Mouse (Mus musculus): ENCODE data around the gene Zfand2a. TPM values are rescaled to one million over a fixed set of nuclear protein-coding genes. Genes with fewer than 3 reads are reported as not detected.

The Zfand2a gene
- polyA plus RNA-seq, 1 experiment, result 11.9 TPM

- 60% methylated on average over 8 of the region's 8 CpGs for WGBS
Observed at GRCm38 (mm10) chr5:139434940-139435339, 49.4 kb downstream of the Zfand2a start.

GRCm38 (mm10) chr5:139433842-139434568 is 50.3 kb downstream of the Zfand2a start:
- WGBS, result 86% methylated on average over 9 of the region's 9 CpGs

More at GRCm38 (mm10) chr5:139434940-139435339, 49.4 kb downstream of the Zfand2a start:
- DNase-seq (ENCODE audit: low read depth, low spot score), result no peak

GRCm38 (mm10) chr5:139432747-139433508 is 51.4 kb downstream of the Zfand2a start:
- DNase-seq (ENCODE audit: low read depth, low spot score), result no peak
- 80% methylated on average over 7 of the region's 7 CpGs for WGBS

More at GRCm38 (mm10) chr5:139433842-139434568, 50.3 kb downstream of the Zfand2a start:
- no peak for DNase-seq (ENCODE audit: low read depth, low spot score)

- WGBS, result 89% methylated on average over 6 of the region's 6 CpGs
- DNase-seq (ENCODE audit: low read depth, low spot score), result no peak
Observed at GRCm38 (mm10) chr5:139432333-139432732, 52.0 kb downstream of the Zfand2a start.

GRCm38 (mm10) chr5:139429818-139430341 is 54.5 kb downstream of the Zfand2a start:
- 17% methylated on average over 12 of the region's 12 CpGs for WGBS
- DNase-seq (ENCODE audit: low read depth, low spot score), result no peak

GRCm38 (mm10) chr5:139427989-139428388 is 56.4 kb downstream of the Zfand2a start:
- DNase-seq (ENCODE audit: low read depth, low spot score), result no peak
- WGBS, result 27% methylated on average over 9 of the region's 9 CpGs

- WGBS, result 85% methylated on average over 9 of the region's 9 CpGs
- no peak for DNase-seq (ENCODE audit: low read depth, low spot score)
Observed at GRCm38 (mm10) chr5:139427001-139427400, 57.3 kb downstream of the Zfand2a start.

- 23% methylated on average over 9 of the region's 9 CpGs for WGBS
- no peak for DNase-seq (ENCODE audit: low read depth, low spot score)
Observed at GRCm38 (mm10) chr5:139425198-139425597, 59.2 kb downstream of the Zfand2a start.

GRCm38 (mm10) chr5:139423026-139423865 is 61.1 kb downstream of the Zfand2a start, which contains the start of gene Gper1:
Gper1 (plus strand) TSS chr5:139423151.
- 17% methylated on average over 21 of the region's 21 CpGs for WGBS
- DNase-seq (ENCODE audit: low read depth, low spot score), result no peak

Other genes with a start within 250 kb of the Zfand2a start
- gene Get4, start 232.2 kb downstream of the Zfand2a start, polyA plus RNA-seq (2012; rRNA removed), result 66.2 and 87.5 TPM in 2 replicates
- 132 and 167 TPM in 2 replicates for gene Adap1, start 158.9 kb downstream of the Zfand2a start, polyA plus RNA-seq (2012; rRNA removed)
- 98.4 and 111 TPM in 2 replicates for gene Cox19, start 133.1 kb downstream of the Zfand2a start, polyA plus RNA-seq (2012; rRNA removed)
- 0.83 and 1.9 TPM in 2 replicates for gene Cyp2w1, start 131.9 kb downstream of the Zfand2a start, polyA plus RNA-seq (2012; rRNA removed)
- gene Gpr146, start 106.9 kb downstream of the Zfand2a start, polyA plus RNA-seq (2012; rRNA removed), result 4.4 and 5.8 TPM in 2 replicates
- gene C130050O18Rik, start 79.3 kb downstream of the Zfand2a start, polyA plus RNA-seq (2012; rRNA removed), result 2.9 and 4.6 TPM in 2 replicates
- 0.93 and 1.7 TPM in 2 replicates for gene Gper1, start 61.4 kb downstream of the Zfand2a start, polyA plus RNA-seq (2012; rRNA removed)
- 8.7 TPM in 2 replicates for gene 3110082I17Rik, start 24.0 kb downstream of the Zfand2a start, polyA plus RNA-seq (2012; rRNA removed)
- not detected in 2 replicates for gene Uncx, start 58.9 kb upstream of the Zfand2a start, polyA plus RNA-seq (2012; rRNA removed)